Mouse (Mus musculus): ENCODE measurements around the gene Dtd2. TPM values are rescaled to one million over a fixed set of nuclear protein-coding genes. Genes with fewer than 3 reads are reported as not detected.

Gene Dtd2
- polyA plus RNA-seq, 1 experiment from 2014 or later = 15.5 TPM

DNA sequence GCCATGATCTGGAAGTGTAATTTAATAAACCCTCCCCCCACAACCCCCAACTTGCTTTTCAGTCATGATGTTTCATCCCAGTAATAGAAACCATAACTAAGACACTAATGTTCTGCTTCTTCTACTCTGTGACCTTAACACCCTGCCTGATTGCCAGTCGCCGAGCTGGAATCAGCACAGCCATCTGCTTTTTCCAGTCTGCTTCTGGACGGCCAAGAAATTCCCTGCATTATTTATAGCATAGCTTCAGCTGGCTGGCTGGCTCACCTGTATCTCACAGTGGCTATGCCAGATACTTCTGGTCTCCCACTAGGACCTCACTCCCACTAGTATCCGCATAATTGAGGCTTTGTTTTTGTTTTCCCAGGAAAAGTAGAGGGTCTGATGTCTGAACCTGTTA lies 20.5 kb downstream of the Dtd2 start:
- POLR2A ChIA-PET = no interaction called here
- no peaks in the 10 kb centered on the region for H3K27me3 ChIP-seq
- no peak for TF ChIP-seq CTCF (IDR thresholded peaks at IDR 0.05)
- in situ Hi-C loops (cut with MboI; ENCODE audit: low pct_unique_long_range_greater_than_20kb) = no loop called here
- no peak for DNase-seq (ENCODE audit: low read depth, low spot score)
- ATAC-seq = no peak
- CTCF ChIA-PET = interaction anchor here (1.2 to 2.7 kb wide), 2 partner anchors 10 to 15 kb away, joined by 3 to 9 read pairs; no protein-coding TSS in a partner anchor

DNA sequence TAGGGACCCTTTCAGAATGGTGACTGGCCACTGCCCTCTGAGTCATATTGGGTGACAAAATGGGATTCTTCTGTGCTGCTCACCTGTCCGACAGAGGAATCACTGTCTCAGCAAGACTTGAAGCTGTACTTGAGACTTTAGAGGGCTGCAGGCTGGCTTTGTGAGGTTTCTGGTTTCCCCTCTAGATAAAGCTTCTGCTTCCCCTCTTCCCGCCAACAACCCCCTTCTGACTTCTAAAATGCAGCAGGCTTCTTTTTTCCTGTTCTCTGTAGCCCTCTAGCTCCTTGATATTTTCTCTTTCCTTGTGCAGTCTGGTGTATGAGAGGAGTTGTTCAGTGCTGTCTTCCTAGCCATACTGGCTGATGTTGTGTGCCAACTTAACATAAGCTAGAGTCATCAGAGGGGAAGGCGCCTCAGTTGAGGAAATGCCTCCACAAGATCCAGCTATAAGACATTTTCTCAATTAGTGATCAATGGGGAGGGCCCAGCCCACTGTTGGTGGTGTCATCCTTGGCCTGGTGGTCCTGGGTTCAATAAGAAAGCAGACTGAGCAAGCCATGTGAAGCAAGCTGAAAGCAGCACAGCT lies 21.0 kb downstream of the Dtd2 start:
- POLR2A ChIA-PET = no interaction called here
- ATAC-seq (no peak), DNase-seq (ENCODE audit: low read depth, low spot score) (no peak)
- in situ Hi-C loops (cut with MboI; ENCODE audit: low pct_unique_long_range_greater_than_20kb) = no loop called here
- CTCF ChIA-PET = interaction anchor here (1.2 to 2.7 kb wide), 3 partner anchors 10 to 16 kb away, joined by 3 to 9 read pairs (median 3); partner anchors contain the start of gene Heatr5a
- no peak for TF ChIP-seq CTCF (IDR thresholded peaks at IDR 0.05)
- no peaks in the 10 kb centered on the region for H3K27me3 ChIP-seq

DNA sequence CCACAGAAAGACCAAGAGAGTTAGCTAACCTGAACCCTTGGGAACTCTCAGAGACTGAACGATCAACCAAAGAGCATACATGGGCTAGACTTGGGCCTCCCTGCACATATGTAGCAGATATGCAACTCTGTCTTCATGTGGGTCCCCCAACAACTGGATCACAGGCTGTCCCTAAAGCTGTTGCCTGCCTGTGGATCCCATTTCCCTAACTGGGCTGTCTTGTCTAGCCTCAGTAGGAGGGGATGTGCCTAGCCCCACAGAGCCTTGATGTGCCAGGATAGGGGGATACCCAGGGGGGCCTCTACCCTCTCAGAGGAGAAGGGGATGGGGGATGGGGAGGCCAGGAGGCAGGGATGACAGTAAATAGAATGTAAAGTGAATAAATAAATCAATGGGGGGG lies 22.7 kb downstream of the Dtd2 start:
- CTCF ChIA-PET = interaction anchor here (1.4 kb wide), 1 partner anchor 10 kb away, joined by 3 read pairs; no protein-coding TSS in a partner anchor
- POLR2A ChIA-PET = no interaction called here

DNA sequence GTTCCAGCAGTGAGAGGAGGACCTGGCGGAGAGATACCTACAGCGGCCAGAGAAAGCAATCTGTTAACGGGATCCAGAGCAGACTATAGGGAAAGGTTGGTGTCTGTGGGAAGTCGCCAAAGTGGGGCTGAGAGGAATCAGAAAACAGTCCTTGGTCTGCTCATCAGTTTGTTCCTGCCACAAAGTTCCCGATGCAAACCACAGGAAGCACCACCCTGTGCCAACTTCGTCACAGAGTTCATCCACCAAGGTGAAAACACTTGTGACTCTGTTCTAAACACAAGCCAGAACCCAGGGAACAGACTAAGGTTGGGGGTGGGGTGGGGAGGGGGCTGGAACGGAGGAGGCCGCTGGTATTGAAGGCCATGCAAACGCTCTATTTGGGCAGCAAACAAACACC lies 29.8 kb downstream of the Dtd2 start:
- CTCF ChIA-PET = no interaction called here
- no peak for DNase-seq (ENCODE audit: low read depth, low spot score)
- no peak for ATAC-seq

More for the DNA sequence above, 22.7 kb downstream of the Dtd2 start:
- ATAC-seq = no peak
- H3K27me3 ChIP-seq = no peaks in the 10 kb centered on the region
- no peak for DNase-seq (ENCODE audit: low read depth, low spot score)
- in situ Hi-C loops (cut with MboI; ENCODE audit: low pct_unique_long_range_greater_than_20kb) = no loop called here
- TF ChIP-seq CTCF (IDR thresholded peaks at IDR 0.05) = no peak

DNA sequence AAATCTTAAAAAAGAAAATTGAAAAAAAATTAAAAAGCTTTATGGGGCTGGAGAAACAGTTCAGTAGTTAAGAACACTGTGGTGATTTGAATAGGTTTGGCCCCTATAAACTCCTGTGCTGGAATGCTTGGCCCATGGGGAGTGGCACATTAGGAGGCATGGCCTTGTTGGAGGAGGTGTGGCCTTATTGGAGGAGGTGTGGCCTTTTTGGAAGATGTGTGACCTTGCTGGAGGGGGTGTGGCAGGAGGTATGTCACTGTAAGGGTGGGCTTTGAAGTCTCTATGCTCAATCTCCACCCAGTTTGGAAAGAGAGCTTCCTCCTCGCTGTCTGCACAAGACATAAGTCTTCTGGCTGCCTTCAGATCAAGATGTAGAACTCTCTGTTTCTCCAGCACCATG lies 31.9 kb downstream of the Dtd2 start:
- DNase-seq (ENCODE audit: low read depth, low spot score) (no peak), ATAC-seq (no peak)
- POLR2A ChIA-PET = interaction anchor here (0.7 kb wide), 1 partner anchor 24 kb away, joined by 6 read pairs; no protein-coding TSS in a partner anchor
- in situ Hi-C loops (cut with MboI; ENCODE audit: low pct_unique_long_range_greater_than_20kb) = no loop called here
- CTCF ChIA-PET = interaction anchor here (0.9 to 2.1 kb wide), 3 partner anchors 9 to 24 kb away, joined by 3 to 6 read pairs (median 3); no protein-coding TSS in a partner anchor
- H3K27me3 ChIP-seq = no peaks in the 10 kb centered on the region
- TF ChIP-seq CTCF (IDR thresholded peaks at IDR 0.05) = no peak

More for the DNA sequence above, 29.8 kb downstream of the Dtd2 start:
- in situ Hi-C loops (cut with MboI; ENCODE audit: low pct_unique_long_range_greater_than_20kb) = no loop called here
- no peak for TF ChIP-seq CTCF (IDR thresholded peaks at IDR 0.05)
- POLR2A ChIA-PET = no interaction called here
- H3K27me3 ChIP-seq = no peaks in the 10 kb centered on the region

DNA sequence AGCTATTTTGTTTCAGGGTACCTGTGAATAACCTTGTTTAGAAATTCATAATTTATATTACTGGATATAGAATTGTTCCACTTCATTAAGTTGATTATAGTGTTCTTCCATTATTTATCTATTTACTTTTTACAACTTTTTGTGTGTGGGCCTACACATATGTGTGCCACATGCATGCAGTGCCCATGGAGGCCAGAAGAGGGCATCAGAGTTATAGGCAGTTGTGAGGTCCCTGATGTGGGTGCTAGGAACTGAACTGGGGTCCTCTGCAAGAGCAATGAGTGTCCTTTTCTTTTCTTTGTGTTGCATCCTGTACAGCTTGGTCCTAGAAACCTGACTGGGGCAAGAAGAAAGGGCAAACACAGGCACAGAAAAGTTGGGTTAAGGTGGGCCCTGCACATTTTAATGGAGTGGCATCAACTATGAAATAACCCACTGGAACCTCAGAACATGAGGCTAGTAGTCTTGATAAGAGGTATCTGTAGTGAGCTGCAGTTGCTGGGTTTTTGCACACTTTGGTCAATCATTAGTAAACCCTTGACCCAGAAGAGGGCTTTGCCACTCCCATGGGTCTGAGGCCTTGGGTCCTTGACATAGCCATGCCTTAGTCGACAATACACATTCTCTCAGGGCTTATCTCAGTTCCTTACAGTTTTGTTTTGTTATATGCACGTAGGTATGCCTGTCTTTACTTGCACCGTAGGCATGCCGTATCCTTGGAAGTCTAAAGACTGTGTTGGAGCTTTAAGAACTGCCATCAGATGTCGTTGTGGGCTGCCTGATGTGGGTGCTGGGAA lies 33.8 kb downstream of the Dtd2 start:
- CTCF ChIA-PET = interaction anchor here (1.1 to 2.1 kb wide), 3 partner anchors 26 to 30 kb away, joined by 3 to 6 read pairs (median 5); no protein-coding TSS in a partner anchor
- no peaks in the 10 kb centered on the region for H3K27me3 ChIP-seq
- in situ Hi-C loops (cut with MboI; ENCODE audit: low pct_unique_long_range_greater_than_20kb) = no loop called here
- ATAC-seq (no peak), DNase-seq (ENCODE audit: low read depth, low spot score) (no peak)
- peak; percentile 44 for TF ChIP-seq CTCF (IDR thresholded peaks at IDR 0.05)
- POLR2A ChIA-PET = interaction anchor here (1.3 kb wide), 1 partner anchor 33 kb away, joined by 3 read pairs; no protein-coding TSS in a partner anchor

DNA sequence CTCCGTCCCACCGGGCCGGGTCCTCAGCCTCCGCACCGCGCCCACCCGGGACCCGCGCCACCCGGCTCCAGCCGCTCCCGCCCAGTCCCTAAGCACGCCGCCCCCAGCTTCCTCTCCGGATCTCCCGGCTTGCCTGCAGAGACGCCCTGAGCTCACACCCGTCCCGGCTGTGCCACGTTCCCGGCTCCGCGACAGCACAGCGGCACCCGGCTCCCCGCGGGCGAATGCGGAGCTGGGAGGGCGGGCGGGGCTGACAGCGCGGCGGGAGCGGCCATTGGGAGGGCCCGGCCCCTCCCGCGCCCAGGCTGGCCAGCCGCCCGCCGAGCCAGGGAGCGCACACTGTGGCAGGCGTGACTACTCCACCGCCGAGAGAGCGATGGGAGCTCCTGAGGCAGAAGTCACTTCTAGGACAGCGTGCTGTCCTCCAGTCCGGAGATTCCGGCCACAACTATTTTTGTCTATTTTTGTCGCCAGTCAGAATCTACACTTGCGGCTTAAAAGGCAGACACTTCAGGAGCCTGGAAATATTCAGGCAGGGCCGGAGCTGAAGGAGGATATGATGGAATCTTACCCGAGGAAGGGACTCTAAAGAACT lies 35.1 kb downstream of the Dtd2 start, which contains the start of gene Heatr5a:
Gene Heatr5a, minus strand, starts transcription at position 252 of the 595 bp plus-strand sequence.
- POLR2A ChIA-PET = interaction anchor here (1.3 kb wide), 1 partner anchor 34 kb away, joined by 3 read pairs; no protein-coding TSS in a partner anchor
- H3K27me3 ChIP-seq = no peaks in the 10 kb centered on the region
- ATAC-seq (peak; percentile 95), DNase-seq (ENCODE audit: low read depth, low spot score) (no peak)
- CTCF ChIA-PET = interaction anchor here (1.0 to 1.9 kb wide), 2 partner anchors 14 to 30 kb away, joined by 3 to 5 read pairs; no protein-coding TSS in a partner anchor
- no peak for TF ChIP-seq CTCF (IDR thresholded peaks at IDR 0.05)
- in situ Hi-C loops (cut with MboI; ENCODE audit: low pct_unique_long_range_greater_than_20kb) = no loop called here

DNA sequence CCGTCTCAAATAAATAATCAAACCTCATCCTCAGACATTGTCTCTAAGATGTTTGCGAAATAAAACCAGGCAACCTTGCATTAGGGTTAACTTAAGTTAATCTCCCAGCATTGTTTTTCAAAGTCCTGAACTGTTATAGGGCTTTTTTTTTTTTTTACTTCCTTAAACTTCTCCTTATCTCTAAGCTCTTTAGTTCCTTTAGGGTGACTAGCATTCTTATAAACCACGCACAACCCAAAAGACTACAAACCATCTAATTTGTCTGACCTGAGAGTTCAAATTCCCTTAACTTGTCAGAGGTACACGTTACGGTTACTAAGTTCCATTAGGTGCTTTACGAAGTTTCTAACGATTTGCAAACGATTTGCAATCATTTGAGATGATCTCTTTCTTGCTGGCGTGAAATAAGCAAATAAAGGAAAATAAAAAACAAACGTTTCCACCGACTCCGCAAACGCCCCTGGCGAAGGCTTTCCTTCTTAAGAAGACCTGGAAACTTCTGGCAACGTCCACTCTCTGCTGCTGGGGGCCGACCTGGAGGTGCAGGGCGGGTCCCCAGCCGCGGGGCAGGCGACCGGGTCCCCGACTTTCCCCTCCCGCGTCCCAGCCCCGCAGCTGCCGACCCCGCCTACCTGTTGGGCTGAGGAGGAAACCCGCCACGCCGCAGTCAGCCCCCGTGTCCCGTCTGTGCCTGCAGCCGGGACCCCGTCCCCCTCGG lies 35.8 kb downstream of the Dtd2 start:
- ChIA-PET POLR2A (interaction anchor here (0.7 kb wide), 1 partner anchor 445 kb away, joined by 4 read pairs; no protein-coding TSS in a partner anchor), CTCF (interaction anchor here (1.0 to 1.9 kb wide), 2 partner anchors 14 to 31 kb away, joined by 3 to 5 read pairs; no protein-coding TSS in a partner anchor)
- DNase-seq (ENCODE audit: low read depth, low spot score) (no peak), ATAC-seq (peak; percentile 51)
- H3K27me3 ChIP-seq = no peaks in the 10 kb centered on the region
- in situ Hi-C loops (cut with MboI; ENCODE audit: low pct_unique_long_range_greater_than_20kb) = no loop called here
- no peak for TF ChIP-seq CTCF (IDR thresholded peaks at IDR 0.05)

DNA sequence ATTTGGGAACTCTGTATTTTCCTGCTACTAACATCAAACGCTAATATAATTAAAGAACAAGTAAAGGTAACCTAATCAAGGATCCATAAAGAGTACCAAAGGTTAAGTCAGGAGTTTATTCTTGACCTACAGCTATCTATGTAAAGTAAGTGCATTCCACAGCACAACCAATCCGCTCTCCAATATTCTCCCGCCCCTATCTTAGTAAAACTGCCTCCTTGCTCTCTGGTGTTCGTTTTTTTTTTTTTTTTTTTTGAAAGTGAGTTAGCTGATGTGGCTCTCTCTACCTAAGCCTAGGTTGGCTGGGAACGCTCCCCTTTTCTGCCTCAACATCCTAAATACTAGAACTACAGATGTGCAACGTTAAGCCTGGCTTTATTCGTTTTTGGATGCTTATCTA lies 36.4 kb downstream of the Dtd2 start:
- no peak for DNase-seq (ENCODE audit: low read depth, low spot score)
- ATAC-seq = no peak
- no peak for TF ChIP-seq CTCF (IDR thresholded peaks at IDR 0.05)
- POLR2A ChIA-PET = interaction anchor here (0.7 kb wide), 1 partner anchor 445 kb away, joined by 4 read pairs; no protein-coding TSS in a partner anchor
- in situ Hi-C loops (cut with MboI; ENCODE audit: low pct_unique_long_range_greater_than_20kb) = no loop called here
- H3K27me3 ChIP-seq = no peaks in the 10 kb centered on the region
- CTCF ChIA-PET = no interaction called here

DNA sequence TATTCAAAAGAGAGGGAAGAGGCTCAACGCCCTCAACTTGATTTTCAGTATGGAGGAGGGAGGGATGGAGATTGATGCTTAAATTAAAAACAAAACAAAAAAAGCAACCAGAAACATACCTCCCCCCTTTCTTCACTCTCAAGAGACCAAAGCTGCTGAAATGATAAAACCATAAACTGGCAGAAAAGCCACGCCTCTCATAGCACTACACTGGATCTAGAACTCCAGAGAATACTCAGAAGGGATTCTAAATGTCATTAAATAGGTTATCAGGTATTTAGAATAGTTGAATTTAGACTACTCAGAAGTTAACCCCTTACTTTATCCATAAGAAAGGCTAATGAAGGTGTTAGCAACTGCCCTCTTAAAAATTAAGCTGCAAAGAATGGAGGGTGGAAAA lies 37.2 kb downstream of the Dtd2 start:
- H3K27me3 ChIP-seq = no peaks in the 10 kb centered on the region
- POLR2A ChIA-PET = no interaction called here
- DNase-seq (ENCODE audit: low read depth, low spot score) = no peak
- no peak for TF ChIP-seq CTCF (IDR thresholded peaks at IDR 0.05)
- in situ Hi-C loops (cut with MboI; ENCODE audit: low pct_unique_long_range_greater_than_20kb) = no loop called here
- CTCF ChIA-PET = interaction anchor here (1.6 kb wide), 1 partner anchor 32 kb away, joined by 3 read pairs; no protein-coding TSS in a partner anchor
- ATAC-seq = no peak

Measured in Patski (cell line).